Mouse (Mus musculus): ENCODE measurements around the gene Galnt18. TPM values are rescaled to one million over a fixed set of nuclear protein-coding genes. Genes with fewer than 3 reads are reported as not detected.

The Galnt18 gene
- polyA plus RNA-seq, 1 experiment from 2014 or later: 20.5 TPM

DNA sequence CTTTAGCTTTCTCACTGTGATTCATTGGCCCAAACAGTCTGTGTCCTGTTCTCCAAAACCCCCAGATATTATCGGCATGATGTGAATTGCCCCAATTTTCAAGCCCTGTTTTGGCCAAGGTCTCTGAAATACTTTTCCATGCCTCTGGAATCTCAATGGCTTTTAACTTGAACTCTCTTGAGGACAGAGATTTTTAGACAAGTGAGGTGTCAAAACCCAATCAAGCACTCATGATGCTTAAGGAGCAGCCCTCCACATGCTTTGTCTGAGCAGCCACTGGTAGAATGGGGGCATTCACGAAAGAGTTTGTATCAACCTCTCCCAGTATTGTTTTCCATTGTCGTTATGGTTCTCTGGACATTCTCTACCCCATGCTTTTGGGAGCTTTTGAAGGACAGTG, 9.2 kb downstream of the Galnt18 start:
- no peak overlapping the region for H3K4me2 ChIP-seq (replicated peaks; ENCODE audit: low read depth)
- H3K27ac ChIP-seq (replicated peaks): no peak overlapping the region
- TF ChIP-seq CTCF (IDR thresholded peaks at IDR 0.05; ENCODE audit: low read depth): no peak
- no peaks in the 10 kb centered on the region for H3K36me3 ChIP-seq (ENCODE audit: control insufficient read depth, insufficient read depth, low read length)
- no peaks in the 10 kb centered on the region for H3K27me3 ChIP-seq (ENCODE audit: control insufficient read depth, insufficient read depth, low read length)
- DNase-seq (ENCODE audit: low spot score) (no peak), ATAC-seq (ENCODE audit: low FRiP score, low TSS enrichment) (no peak)
- H3K4me1 ChIP-seq (replicated peaks; ENCODE audit: control insufficient read depth, insufficient read depth): no peaks in the 10 kb centered on the region
- H3K9me3 ChIP-seq (ENCODE audit: control insufficient read depth, low read length): no peaks in the 10 kb centered on the region
- no peak overlapping the region for H3K9ac ChIP-seq (ENCODE audit: low read length)
- 85% methylated on average over 3 of the region's 3 CpGs for WGBS
- no peak overlapping the region for H3K4me3 ChIP-seq (ENCODE audit: low read depth, low read length)

DNA sequence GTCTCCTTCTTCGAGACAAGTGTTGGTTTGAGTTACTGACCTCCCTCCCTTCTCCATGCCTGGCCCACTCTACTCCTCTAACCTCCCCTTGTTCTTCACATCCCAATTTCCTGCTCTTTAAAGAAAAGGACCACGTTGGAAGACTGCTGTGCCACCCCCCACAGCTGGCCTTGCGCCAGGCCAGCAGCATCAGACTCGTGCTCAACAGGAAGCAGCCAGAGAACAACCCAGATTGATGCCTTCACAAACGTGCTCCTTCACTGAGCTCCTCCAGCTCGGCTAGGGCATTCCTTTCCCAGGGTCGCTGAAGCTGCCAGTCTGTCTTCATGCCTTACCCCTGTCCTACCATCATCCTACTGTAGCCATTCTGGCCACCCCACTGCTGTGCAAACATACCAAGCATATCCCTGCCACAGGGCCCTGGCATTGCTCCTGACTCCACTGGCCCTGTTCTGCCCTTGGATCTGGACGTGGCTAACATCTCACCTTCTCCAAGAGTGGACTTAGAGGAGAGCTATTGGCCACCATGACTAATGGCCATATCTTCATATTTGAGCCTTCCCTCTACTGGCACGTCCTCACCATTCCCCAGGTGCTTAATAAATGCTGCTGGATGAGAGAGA, 13.5 kb downstream of the Galnt18 start:
- Histone ChIP-seq H3K36me3 (ENCODE audit: control insufficient read depth, insufficient read depth, low read length) (no peaks in the 10 kb centered on the region), H3K27me3 (ENCODE audit: control insufficient read depth, insufficient read depth, low read length) (no peaks in the 10 kb centered on the region), H3K9me3 (ENCODE audit: control insufficient read depth, low read length) (no peaks in the 10 kb centered on the region), H3K4me3 (ENCODE audit: low read depth, low read length) (no peak overlapping the region), H3K27ac (replicated peaks) (no peak overlapping the region), H3K4me2 (replicated peaks; ENCODE audit: low read depth) (no peak overlapping the region), H3K4me1 (replicated peaks; ENCODE audit: control insufficient read depth, insufficient read depth) (no peaks in the 10 kb centered on the region), H3K9ac (ENCODE audit: low read length) (no peak overlapping the region)
- WGBS: 56% methylated on average over 9 of the region's 9 CpGs
- TF ChIP-seq CTCF (IDR thresholded peaks at IDR 0.05; ENCODE audit: low read depth) (no peak), EP300 (optimal IDR thresholded peaks at IDR 0.05) (no peak)
- ATAC-seq (ENCODE audit: low FRiP score, low TSS enrichment) (no peak), DNase-seq (ENCODE audit: low spot score) (no peak)

DNA sequence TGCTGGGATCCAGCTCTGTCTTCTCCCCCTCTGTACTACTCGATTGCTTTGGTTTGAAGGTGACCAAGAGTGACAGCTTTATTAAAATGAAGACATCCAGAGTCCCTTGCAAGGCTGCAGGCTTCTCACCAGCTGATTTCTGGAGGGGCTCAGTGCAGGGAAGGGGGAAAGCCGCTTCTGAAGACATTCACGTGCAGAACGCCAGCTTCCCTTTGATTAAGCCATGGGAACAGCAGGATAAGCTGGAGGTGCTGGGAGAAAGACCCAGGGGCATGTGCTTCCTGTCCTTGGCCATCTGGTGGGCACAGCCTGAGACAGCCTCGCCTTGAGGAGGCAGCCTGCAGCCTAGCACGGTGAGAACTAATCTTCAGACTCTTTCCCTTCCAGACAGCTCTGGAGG, 17.0 kb downstream of the Galnt18 start:
- Histone ChIP-seq H3K4me1 (replicated peaks; ENCODE audit: control insufficient read depth, insufficient read depth) (no peaks in the 10 kb centered on the region), H3K9me3 (ENCODE audit: control insufficient read depth, low read length) (no peaks in the 10 kb centered on the region), H3K27me3 (ENCODE audit: control insufficient read depth, insufficient read depth, low read length) (no peaks in the 10 kb centered on the region), H3K4me3 (ENCODE audit: low read depth, low read length) (no peak overlapping the region), H3K9ac (ENCODE audit: low read length) (no peak overlapping the region), H3K4me2 (replicated peaks; ENCODE audit: low read depth) (no peak overlapping the region), H3K27ac (replicated peaks) (no peak overlapping the region), H3K36me3 (ENCODE audit: control insufficient read depth, insufficient read depth, low read length) (no peaks in the 10 kb centered on the region)
- WGBS: 46% methylated on average over 6 of the region's 6 CpGs
- TF ChIP-seq CTCF (IDR thresholded peaks at IDR 0.05; ENCODE audit: low read depth) (no peak), EP300 (optimal IDR thresholded peaks at IDR 0.05) (no peak)
- DNase-seq (ENCODE audit: low spot score): no peak
- ATAC-seq (ENCODE audit: low FRiP score, low TSS enrichment): no peak

DNA sequence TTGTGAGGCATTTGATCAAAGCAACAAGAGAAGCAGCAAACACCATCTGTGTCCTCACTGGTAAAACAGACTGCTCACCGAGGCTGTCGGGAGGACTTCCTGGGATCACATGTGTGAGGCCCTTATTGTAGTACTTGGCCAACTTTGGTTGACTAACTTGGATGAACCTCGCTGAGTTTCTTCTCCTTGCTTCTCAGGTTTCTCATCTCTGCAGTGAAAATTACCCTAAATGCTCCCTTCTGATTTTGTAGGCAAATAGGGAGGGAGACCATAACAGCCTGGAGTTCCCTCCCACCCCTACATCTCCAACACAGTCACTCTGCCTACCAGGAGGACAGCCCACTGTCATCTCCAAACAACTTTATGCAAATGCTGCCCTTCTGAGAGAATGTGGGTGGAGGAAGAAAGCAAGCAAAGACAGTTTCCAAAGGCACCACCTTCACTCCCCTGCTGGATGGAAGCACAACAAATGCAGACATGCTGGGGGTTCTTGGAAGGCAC, 31.2 kb downstream of the Galnt18 start:
- Histone ChIP-seq H3K36me3 (ENCODE audit: control insufficient read depth, insufficient read depth, low read length) (no peaks in the 10 kb centered on the region), H3K9me3 (ENCODE audit: control insufficient read depth, low read length) (no peaks in the 10 kb centered on the region), H3K4me2 (replicated peaks; ENCODE audit: low read depth) (no peak overlapping the region), H3K4me3 (ENCODE audit: low read depth, low read length) (no peak overlapping the region), H3K27ac (replicated peaks) (no peak overlapping the region), H3K4me1 (replicated peaks; ENCODE audit: control insufficient read depth, insufficient read depth) (no peaks in the 10 kb centered on the region), H3K9ac (ENCODE audit: low read length) (no peak overlapping the region), H3K27me3 (ENCODE audit: control insufficient read depth, insufficient read depth, low read length) (no peaks in the 10 kb centered on the region)
- DNase-seq (ENCODE audit: low spot score): no peak
- 74% methylated on average over 3 of the region's 3 CpGs for WGBS
- TF ChIP-seq EP300 (optimal IDR thresholded peaks at IDR 0.05): no peak
- TF ChIP-seq CTCF (IDR thresholded peaks at IDR 0.05; ENCODE audit: low read depth): no peak
- no peak for ATAC-seq (ENCODE audit: low FRiP score, low TSS enrichment)

DNA sequence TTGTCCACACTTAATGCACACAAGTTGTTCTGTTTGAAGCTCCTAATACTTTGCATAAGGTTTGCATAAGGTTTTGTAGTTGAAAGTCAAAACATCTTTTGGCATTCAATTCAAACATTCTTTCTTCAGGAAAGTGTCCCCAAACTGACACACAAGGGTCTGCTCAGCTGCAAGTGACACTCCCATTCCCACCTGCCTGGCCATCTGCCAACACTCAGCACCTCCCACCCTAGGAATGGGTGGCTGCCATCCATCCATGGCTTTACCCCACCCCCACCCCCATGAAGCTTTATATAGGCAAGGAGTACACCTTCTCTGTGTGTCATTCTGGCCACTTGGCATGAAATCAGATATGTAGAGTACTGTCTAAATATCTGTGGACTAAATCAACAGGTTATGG, 35.0 kb downstream of the Galnt18 start:
- H3K27ac ChIP-seq (replicated peaks): no peak overlapping the region
- no peak overlapping the region for H3K4me3 ChIP-seq (ENCODE audit: low read depth, low read length)
- ATAC-seq (ENCODE audit: low FRiP score, low TSS enrichment) (no peak), DNase-seq (ENCODE audit: low spot score) (no peak)
- no peaks in the 10 kb centered on the region for H3K36me3 ChIP-seq (ENCODE audit: control insufficient read depth, insufficient read depth, low read length)
- H3K4me2 ChIP-seq (replicated peaks; ENCODE audit: low read depth): no peak overlapping the region
- no peaks in the 10 kb centered on the region for H3K27me3 ChIP-seq (ENCODE audit: control insufficient read depth, insufficient read depth, low read length)
- TF ChIP-seq CTCF (IDR thresholded peaks at IDR 0.05; ENCODE audit: low read depth) (no peak), EP300 (optimal IDR thresholded peaks at IDR 0.05) (no peak)
- H3K4me1 ChIP-seq (replicated peaks; ENCODE audit: control insufficient read depth, insufficient read depth): no peaks in the 10 kb centered on the region
- H3K9ac ChIP-seq (ENCODE audit: low read length): no peak overlapping the region
- H3K9me3 ChIP-seq (ENCODE audit: control insufficient read depth, low read length): no peaks in the 10 kb centered on the region

DNA sequence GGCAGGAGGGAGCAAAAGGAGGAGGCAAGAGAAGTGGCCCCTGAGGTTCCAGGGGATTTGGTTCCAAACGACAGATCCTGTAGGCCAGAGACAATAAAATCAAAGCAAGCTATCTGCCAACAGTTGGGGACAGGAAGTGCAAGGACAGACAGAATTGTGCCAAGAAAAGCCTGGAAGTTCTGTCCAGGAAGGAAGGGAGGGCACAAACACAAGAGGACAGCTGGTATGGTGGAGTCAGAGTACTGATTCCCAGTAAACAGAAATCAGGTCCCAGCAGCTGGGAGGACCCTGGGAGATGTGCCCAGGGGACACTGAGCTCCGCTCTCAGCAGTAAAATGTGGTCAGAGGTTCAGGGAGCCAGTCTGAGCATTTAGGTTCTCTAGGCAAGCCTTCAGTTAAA, 38.2 kb downstream of the Galnt18 start:
- Histone ChIP-seq H3K36me3 (ENCODE audit: control insufficient read depth, insufficient read depth, low read length) (no peaks in the 10 kb centered on the region), H3K27me3 (ENCODE audit: control insufficient read depth, insufficient read depth, low read length) (no peaks in the 10 kb centered on the region), H3K9me3 (ENCODE audit: control insufficient read depth, low read length) (no peaks in the 10 kb centered on the region), H3K9ac (ENCODE audit: low read length) (no peak overlapping the region), H3K4me3 (ENCODE audit: low read depth, low read length) (no peak overlapping the region), H3K4me2 (replicated peaks; ENCODE audit: low read depth) (no peak overlapping the region), H3K27ac (replicated peaks) (no peak overlapping the region), H3K4me1 (replicated peaks; ENCODE audit: control insufficient read depth, insufficient read depth) (no peaks in the 10 kb centered on the region)
- DNase-seq (ENCODE audit: low spot score): no peak
- 48% methylated on average over 2 of the region's 2 CpGs for WGBS
- no peak for ATAC-seq (ENCODE audit: low FRiP score, low TSS enrichment)
- no peak for TF ChIP-seq EP300 (optimal IDR thresholded peaks at IDR 0.05)
- no peak for TF ChIP-seq CTCF (IDR thresholded peaks at IDR 0.05; ENCODE audit: low read depth)
